ENCODE assay signal across 8 mouse cellular contexts in genomic region chr1:55193316-55193715, GRCm38 (mm10). TPM values are rescaled to one million over a fixed set of nuclear protein-coding genes. Genes with fewer than 3 reads are reported as not detected.
DNase-seq lines count a peak whose midpoint lies in the region; ATAC-seq lines count a peak whose summit lies in the region.

No protein-coding gene starts in this region.

- H3K4me2 ChIP-seq in forebrain, embryonic 14.5 days (ENCODE audit: low read length), result no peak overlapping the region
- H3K4me2 ChIP-seq in hindbrain, embryonic 14.5 days (replicated peaks), result no peak overlapping the region
- no peak overlapping the region for H3K4me2 ChIP-seq in liver, embryonic 12.5 days
- H3K4me2 ChIP-seq in stomach, embryonic 16.5 days (ENCODE audit: low read depth, low read length), result no peak overlapping the region

- DNase-seq in right cerebral cortex, postnatal 4 days, result peak; percentile 37
- DNase-seq in right cerebral cortex, adult 2 months (ENCODE audit: low spot score in 2 of 2), result no peak
- peak; percentile 72 for DNase-seq in forebrain, embryonic 14.5 days (ENCODE audit: low spot score)
- DNase-seq in hindbrain, embryonic 14.5 days (ENCODE audit: low spot score), result no peak
- DNase-seq in spleen, postnatal 36 days (ENCODE audit: low spot score in 2 of 2), result no peak
- no peak for DNase-seq in B cell, adult 2 months

- no peak overlapping the region for H3K9ac ChIP-seq in forebrain, embryonic 14.5 days (ENCODE audit: low read length)
- H3K9ac ChIP-seq in hindbrain, embryonic 14.5 days, result no peak overlapping the region
- H3K9ac ChIP-seq in liver, embryonic 12.5 days, result no peak overlapping the region
- H3K9ac ChIP-seq in stomach, embryonic 16.5 days (ENCODE audit: low read length), result no peak overlapping the region

- H3K4me1 ChIP-seq in forebrain, embryonic 14.5 days (ENCODE audit: control insufficient read depth, insufficient read depth, low read length), result 0 out of 2 replicates have a peak, but pooled peaks cover 13% of the 10 kb centered on the region
- peaks cover 17% of the 10 kb centered on the region for H3K4me1 ChIP-seq in hindbrain, embryonic 14.5 days (replicated peaks; ENCODE audit: control insufficient read depth, insufficient read depth, low read length)
- H3K4me1 ChIP-seq in liver, embryonic 12.5 days, result peaks cover 19% of the 10 kb centered on the region
- peaks cover 6% of the 10 kb centered on the region for H3K4me1 ChIP-seq in stomach, embryonic 16.5 days (ENCODE audit: control insufficient read depth, insufficient read depth, low read length)

- 17% methylated on average over 2 of the region's 2 CpGs for WGBS in forebrain, embryonic 14.5 days
- 58% methylated on average over 2 of the region's 2 CpGs for WGBS in hindbrain, embryonic 14.5 days
- WGBS in liver, embryonic 12.5 days (ENCODE audit: insufficient replicate concordance), result 45% methylated on average over 2 of the region's 2 CpGs
- 38% methylated on average over 2 of the region's 2 CpGs for WGBS in stomach, embryonic 16.5 days

- H3K9me3 ChIP-seq in forebrain, embryonic 14.5 days (replicated peaks; ENCODE audit: control insufficient read depth, low read length), result no peaks in the 10 kb centered on the region
- no peaks in the 10 kb centered on the region for H3K9me3 ChIP-seq in hindbrain, embryonic 14.5 days (ENCODE audit: control insufficient read depth, low read length)
- no peaks in the 10 kb centered on the region for H3K9me3 ChIP-seq in liver, embryonic 12.5 days (replicated peaks)
- no peaks in the 10 kb centered on the region for H3K9me3 ChIP-seq in stomach, embryonic 16.5 days (replicated peaks; ENCODE audit: control insufficient read depth, low read length)

- H3K4me3 ChIP-seq in forebrain, embryonic 14.5 days (ENCODE audit: low read depth, low read length), result no peak overlapping the region
- no peak overlapping the region for H3K4me3 ChIP-seq in hindbrain, embryonic 14.5 days (replicated peaks; ENCODE audit: low read length)
- no peak overlapping the region for H3K4me3 ChIP-seq in liver, embryonic 12.5 days
- no peak overlapping the region for H3K4me3 ChIP-seq in stomach, embryonic 16.5 days (replicated peaks; ENCODE audit: low read length)

- H3K27ac ChIP-seq in forebrain, embryonic 14.5 days (ENCODE audit: low read depth, low read length), result no peak overlapping the region
- H3K27ac ChIP-seq in hindbrain, embryonic 14.5 days, result no peak overlapping the region; the same call in 1 of the 2 replicates
- H3K27ac ChIP-seq in liver, embryonic 12.5 days, result 0 out of 2 replicates have a peak overlapping the region, but pooled peaks have one; percentile 18
- peak overlapping the region; percentile 10; the same call in 1 of the 2 replicates for H3K27ac ChIP-seq in stomach, embryonic 16.5 days (ENCODE audit: low read length)

- ATAC-seq in forebrain, embryonic 14.5 days, result peak; percentile 66
- ATAC-seq in hindbrain, embryonic 14.5 days (ENCODE audit: low FRiP score), result peak; percentile 15; the same call in 1 of the 2 replicates
- peak; percentile 27; the same call in 1 of the 2 replicates for ATAC-seq in liver, embryonic 12.5 days
- peak; percentile 78; the same call in 1 of the 2 replicates for ATAC-seq in stomach, embryonic 16.5 days (ENCODE audit: insufficient read depth, low FRiP score)

- no peaks in the 10 kb centered on the region for H3K27me3 ChIP-seq in forebrain, embryonic 14.5 days (replicated peaks; ENCODE audit: control insufficient read depth, insufficient read depth, low read length)
- H3K27me3 ChIP-seq in hindbrain, embryonic 14.5 days (ENCODE audit: control insufficient read depth, insufficient read depth, low read length), result no peaks in the 10 kb centered on the region
- H3K27me3 ChIP-seq in liver, embryonic 12.5 days (replicated peaks), result 0 out of 2 replicates have a peak, but pooled peaks cover 7% of the 10 kb centered on the region
- no peaks in the 10 kb centered on the region for H3K27me3 ChIP-seq in stomach, embryonic 16.5 days (ENCODE audit: control insufficient read depth, insufficient read depth, low read length)

- no peaks in the 10 kb centered on the region for H3K36me3 ChIP-seq in forebrain, embryonic 14.5 days (ENCODE audit: control insufficient read depth, insufficient read depth, low read length)
- H3K36me3 ChIP-seq in hindbrain, embryonic 14.5 days (replicated peaks; ENCODE audit: control insufficient read depth, insufficient read depth), result no peaks in the 10 kb centered on the region
- H3K36me3 ChIP-seq in liver, embryonic 12.5 days, result no peaks in the 10 kb centered on the region
- H3K36me3 ChIP-seq in stomach, embryonic 16.5 days (ENCODE audit: control insufficient read depth, insufficient read depth, low read length), result no peaks in the 10 kb centered on the region

RNA-seq across cellular contexts. Expression of gene Rftn2, which starts 33.3 kb away (rescaled TPM):
- polyA plus RNA-seq in forebrain, embryonic 14.5 days (2014; fragmentation: Nextera tagmentation; extraction: Ambion mirVana), result 12.1 and 12.2 TPM in 2 replicates
- polyA plus RNA-seq in hindbrain, embryonic 14.5 days (2014; fragmentation: Nextera tagmentation; extraction: Ambion mirVana), result 10.2 and 11.6 TPM in 2 replicates
- 1.2 TPM in 2 replicates for polyA plus RNA-seq in liver, embryonic 12.5 days (2016; fragmentation: Nextera tagmentation; extraction: Ambion mirVana)
- polyA plus RNA-seq in stomach, embryonic 16.5 days (2015; fragmentation: Nextera tagmentation; extraction: Ambion mirVana), result 8.4 and 10.6 TPM in 2 replicates

RNA-seq across cellular contexts. Expression of gene Mars2, which starts 43.7 kb away (rescaled TPM):
- polyA plus RNA-seq in forebrain, embryonic 14.5 days (2014; fragmentation: Nextera tagmentation; extraction: Ambion mirVana), result 3.0 and 4.5 TPM in 2 replicates
- polyA plus RNA-seq in hindbrain, embryonic 14.5 days (2014; fragmentation: Nextera tagmentation; extraction: Ambion mirVana), result 3.4 and 3.9 TPM in 2 replicates
- polyA plus RNA-seq in liver, embryonic 12.5 days (2016; fragmentation: Nextera tagmentation; extraction: Ambion mirVana), result 4.2 TPM in 2 replicates
- polyA plus RNA-seq in stomach, embryonic 16.5 days (2015; fragmentation: Nextera tagmentation; extraction: Ambion mirVana), result 3.9 TPM in 2 replicates

Comparison
In these comparisons a context has a peak if more than half of its experiments do, and no peak if none do; other contexts are left out.
1. DNase-seq: peak in right cerebral cortex, postnatal 4 days (single experiment) and forebrain, embryonic 14.5 days (single experiment); none in right cerebral cortex, adult 2 months (0 of 2), hindbrain, embryonic 14.5 days (single experiment), spleen, postnatal 36 days (0 of 2) and B cell, adult 2 months (0 of 2).
2. ATAC-seq: peak in every context shown above with its lines; median percentile 78 in stomach, embryonic 16.5 days; 66 in forebrain, embryonic 14.5 days; 27 in liver, embryonic 12.5 days; 15 in hindbrain, embryonic 14.5 days.
3. H3K27ac ChIP-seq: peak in liver, embryonic 12.5 days (single experiment) and stomach, embryonic 16.5 days (single experiment); none in forebrain, embryonic 14.5 days (single experiment) and hindbrain, embryonic 14.5 days (single experiment).